Mouse (Mus musculus) embryonic facial prominence, embryonic 15.5 days (tissue): ENCODE measurements at regions not wholly inside any gene's neighbourhood (a gene's known extent, or its start where the extent isn't known, plus 50 kb on each side); places are given as distances from the start of the nearest gene placed in this dataset.

Source experiments
- ATAC-seq: fragments of 200-750 bp; cut with Nextera tagmentation; 2 replicates; pipeline ENCODE4 v1.8.0; 2017; ENCODE audit warnings: low read depth, moderate TSS enrichment; ENCODE audit not compliant: insufficient number of reproducible peaks, low FRiP score, low TSS enrichment
- H3K27ac ChIP-seq: fragments of 300-500 bp; sonication (generic); replicated peaks from 2 replicates; pipeline ENCODE4 v1.5.1; 2015; ENCODE audit warnings: mild to moderate bottlenecking, inconsistent platforms
- H3K27me3 ChIP-seq: fragments of 300-500 bp; sonication (generic); 2 replicates; pipeline ENCODE4 v1.6.1; 2015; ENCODE audit warnings: inconsistent platforms
- H3K36me3 ChIP-seq: fragments of 300-500 bp; sonication (generic); 2 replicates; pipeline ENCODE4 v1.6.1; 2015; ENCODE audit warnings: mild to moderate bottlenecking, inconsistent platforms
- H3K4me1 ChIP-seq: fragments of 300-500 bp; sonication (generic); 2 replicates; pipeline ENCODE4 v1.6.1; 2015; ENCODE audit warnings: inconsistent platforms
- H3K4me2 ChIP-seq: fragments of 300-500 bp; sonication (generic); replicated peaks from 2 replicates; pipeline ENCODE4 v1.6.1; 2015; ENCODE audit warnings: mild to moderate bottlenecking, inconsistent platforms
- H3K4me3 ChIP-seq: fragments of 300-500 bp; sonication (generic); replicated peaks from 2 replicates; pipeline ENCODE4 v1.5.1; 2015; ENCODE audit warnings: mild to moderate bottlenecking, inconsistent platforms
- H3K9ac ChIP-seq: fragments of 300-500 bp; sonication (generic); 2 replicates; pipeline ENCODE4 v1.6.1; 2015; ENCODE audit warnings: inconsistent platforms
- H3K9me3 ChIP-seq: fragments of 300-500 bp; sonication (generic); replicated peaks from 2 replicates; pipeline ENCODE4 v1.6.1; 2016; ENCODE audit warnings: inconsistent platforms
- WGBS: fragments of 180-500 bp; shearing (Covaris S2); methylation state at CpG from one replicate; pipeline ENCODE4 v1.1.7; 2015; 5-methylcytosine and 5-hydroxymethylcytosine counted together

- 73% methylated on average over 11 of the region's 11 CpGs for WGBS
- peaks cover 10% of the 10 kb centered on the region; the same call in 1 of the 2 replicates for H3K4me1 ChIP-seq
- H3K9ac ChIP-seq = no peak overlapping the region
- H3K27ac ChIP-seq = no peak overlapping the region
- H3K4me3 ChIP-seq = no peak overlapping the region
- no peak for ATAC-seq
- no peaks in the 10 kb centered on the region; the same call in 1 of the 2 replicates for H3K27me3 ChIP-seq
- H3K4me2 ChIP-seq = no peak overlapping the region
- H3K9me3 ChIP-seq = no peaks in the 10 kb centered on the region
- no peaks in the 10 kb centered on the region for H3K36me3 ChIP-seq
These were observed 274.0 kb upstream of the Nr2f2 start for GRCm38 (mm10) chr7:70640574-70640973.

DNA sequence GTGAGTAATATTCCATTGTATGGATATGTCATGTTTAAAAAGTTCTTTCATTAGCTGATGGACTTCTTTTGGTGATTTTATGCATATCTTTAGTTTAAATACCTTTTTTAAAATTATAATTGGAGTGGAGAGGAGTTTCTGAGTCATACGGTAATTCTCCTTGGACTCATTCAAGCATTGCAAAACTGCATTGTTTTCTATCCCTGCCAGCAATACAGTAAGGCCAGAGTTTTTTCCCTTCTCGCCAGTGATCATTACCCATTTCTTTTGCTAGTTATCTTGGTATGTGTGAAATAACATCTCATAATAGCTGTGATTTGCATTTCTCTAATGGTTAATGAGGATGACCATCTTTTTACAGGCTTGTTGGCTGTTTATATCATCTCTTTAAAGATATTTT, 271.6 kb upstream of the Nr2f2 start:
- peaks cover 9% of the 10 kb centered on the region; the same call in 1 of the 2 replicates for H3K27me3 ChIP-seq
- no peak overlapping the region for H3K27ac ChIP-seq
- ATAC-seq = no peak
- WGBS = 77% methylated on average over 2 of the region's 2 CpGs
- no peak overlapping the region for H3K4me3 ChIP-seq
- no peak overlapping the region for H3K9ac ChIP-seq
- H3K4me2 ChIP-seq = no peak overlapping the region
- peaks cover 12% of the 10 kb centered on the region for H3K4me1 ChIP-seq
- no peaks in the 10 kb centered on the region for H3K9me3 ChIP-seq
- H3K36me3 ChIP-seq = no peaks in the 10 kb centered on the region

- no peaks in the 10 kb centered on the region for H3K9me3 ChIP-seq
- H3K27me3 ChIP-seq = peaks cover 12% of the 10 kb centered on the region; the same call in 1 of the 2 replicates
- H3K4me2 ChIP-seq = peak overlapping the region; percentile 26
- ATAC-seq = no peak
- H3K9ac ChIP-seq = no peak overlapping the region
- peaks cover 12% of the 10 kb centered on the region for H3K4me1 ChIP-seq
- H3K4me3 ChIP-seq = no peak overlapping the region
- H3K36me3 ChIP-seq = no peaks in the 10 kb centered on the region
- H3K27ac ChIP-seq = no peak overlapping the region
- WGBS = 19% methylated on average over 11 of the region's 11 CpGs
These were observed 267.5 kb upstream of the Nr2f2 start for GRCm38 (mm10) chr7:70634016-70634415.

DNA sequence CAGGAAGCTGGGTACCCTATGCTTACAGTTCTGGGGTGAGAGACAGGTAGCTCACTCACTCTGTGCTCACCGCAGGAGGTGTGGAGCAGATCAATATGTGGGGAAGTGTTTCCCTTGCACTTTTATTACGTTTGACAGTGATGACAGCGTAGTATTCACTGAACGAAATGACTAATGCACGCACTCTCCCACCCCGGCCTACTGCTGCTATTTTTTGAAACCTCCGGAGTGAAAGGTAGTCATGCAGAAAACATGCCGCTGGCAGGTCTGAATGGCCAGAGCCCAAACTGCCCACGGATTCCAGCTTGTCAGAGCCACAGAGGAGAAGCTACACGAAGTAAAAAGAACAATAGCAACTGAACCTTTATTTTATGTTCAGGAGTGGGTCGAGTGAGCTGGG, 267.0 kb upstream of the Nr2f2 start:
- H3K9ac ChIP-seq = no peak overlapping the region
- WGBS = 25% methylated on average over 11 of the region's 11 CpGs
- peaks cover 12% of the 10 kb centered on the region; the same call in 1 of the 2 replicates for H3K27me3 ChIP-seq
- no peak for ATAC-seq
- H3K4me3 ChIP-seq = no peak overlapping the region
- peaks cover 12% of the 10 kb centered on the region for H3K4me1 ChIP-seq
- no peaks in the 10 kb centered on the region for H3K9me3 ChIP-seq
- H3K27ac ChIP-seq = no peak overlapping the region
- peak overlapping the region; percentile 26 for H3K4me2 ChIP-seq
- no peaks in the 10 kb centered on the region for H3K36me3 ChIP-seq

DNA sequence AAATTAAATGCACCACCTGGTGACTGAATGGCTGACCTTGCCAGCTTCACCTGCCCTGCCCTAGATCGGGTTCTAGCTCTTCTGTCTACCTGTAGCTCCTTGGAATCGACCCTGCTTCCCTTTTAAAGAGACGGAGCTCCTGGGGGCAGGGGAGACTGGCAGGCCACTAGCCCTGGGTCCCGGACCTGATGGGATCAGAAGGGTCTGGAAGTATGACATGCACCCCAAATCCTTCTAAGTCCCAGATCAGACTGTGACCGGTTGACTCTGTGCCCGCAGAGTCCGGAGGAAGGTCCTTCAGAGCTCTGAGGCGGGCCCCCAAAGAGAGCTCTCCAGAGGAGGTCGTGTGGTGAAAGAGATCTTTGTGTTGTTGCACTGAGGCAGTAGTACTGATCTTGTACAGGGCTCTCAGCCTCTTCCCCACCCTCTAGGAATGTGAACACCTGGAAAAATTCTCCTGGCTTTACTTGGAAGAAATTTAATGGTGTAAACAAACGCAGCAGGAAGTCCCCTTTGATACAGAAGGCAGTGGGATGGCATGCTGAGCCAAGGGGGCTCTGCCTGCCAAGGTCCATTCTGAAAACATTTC, 259.2 kb upstream of the Nr2f2 start:
- peak; percentile 34; the same call in 1 of the 2 replicates for ATAC-seq
- Histone ChIP-seq H3K4me2 (peak overlapping the region; percentile 46), H3K36me3 (no peaks in the 10 kb centered on the region), H3K4me1 (peaks cover 22% of the 10 kb centered on the region), H3K27me3 (no peaks in the 10 kb centered on the region), H3K9ac (no peak overlapping the region), H3K27ac (0 out of 2 replicates have a peak overlapping the region, but pooled peaks have one; percentile 17), H3K9me3 (no peaks in the 10 kb centered on the region), H3K4me3 (peak overlapping the region; percentile 24)
- 8% methylated on average over 10 of the region's 10 CpGs for WGBS

DNA sequence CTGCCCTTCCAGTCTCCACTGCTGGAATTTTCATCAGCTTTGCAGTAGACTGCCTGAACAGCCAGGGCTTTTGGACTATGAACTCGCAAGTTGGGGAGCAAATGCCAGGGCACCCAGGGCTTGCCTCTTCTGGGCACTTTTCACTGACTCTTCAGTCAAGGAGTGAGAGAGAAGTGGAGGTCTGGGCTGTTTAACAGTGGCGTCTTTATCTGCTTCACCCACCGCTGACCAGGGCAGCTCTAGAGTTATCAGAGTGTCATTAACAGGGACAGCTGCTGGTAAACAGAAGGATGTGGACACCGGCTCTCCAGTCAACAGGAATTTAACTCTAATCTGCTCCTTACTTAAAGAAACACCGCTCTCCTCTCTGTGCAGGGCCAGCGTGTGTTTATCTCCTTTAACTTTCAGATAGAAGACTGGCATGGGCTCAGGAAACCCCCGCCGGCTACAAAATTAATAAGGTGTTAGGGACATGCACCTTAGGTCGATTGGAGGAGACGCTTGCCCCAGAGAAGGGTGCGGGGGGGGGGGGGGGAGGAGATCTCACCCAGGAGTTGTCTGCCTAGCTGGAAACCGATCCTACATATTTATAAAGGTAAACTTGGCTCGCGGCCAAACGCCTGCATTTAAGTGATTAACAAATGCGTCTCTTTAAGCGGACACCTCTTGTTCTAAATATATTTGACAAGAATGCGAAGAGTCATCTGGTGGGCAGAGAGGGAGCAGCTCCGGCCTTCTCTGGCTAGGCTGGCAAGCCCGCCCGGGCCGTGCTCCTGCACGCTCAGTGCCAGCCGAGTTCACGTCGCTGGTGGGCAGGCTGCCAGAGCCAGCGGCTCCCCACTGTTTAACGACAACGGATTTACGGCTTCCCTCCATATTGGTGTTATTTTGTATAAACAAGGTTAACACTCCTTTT, 258.4 kb upstream of the Nr2f2 start:
- Histone ChIP-seq H3K4me3 (peak overlapping the region; percentile 24), H3K27ac (0 out of 2 replicates have a peak overlapping the region, but pooled peaks have one; percentile 34), H3K9me3 (no peaks in the 10 kb centered on the region), H3K4me1 (peaks cover 22% of the 10 kb centered on the region), H3K36me3 (no peaks in the 10 kb centered on the region), H3K9ac (no peak overlapping the region), H3K4me2 (peak overlapping the region; percentile 46), H3K27me3 (no peaks in the 10 kb centered on the region)
- 3% methylated on average over 30 of the region's 30 CpGs for WGBS
- ATAC-seq = 0 out of 2 replicates have a peak, but pooled peaks have one; percentile 57

DNA sequence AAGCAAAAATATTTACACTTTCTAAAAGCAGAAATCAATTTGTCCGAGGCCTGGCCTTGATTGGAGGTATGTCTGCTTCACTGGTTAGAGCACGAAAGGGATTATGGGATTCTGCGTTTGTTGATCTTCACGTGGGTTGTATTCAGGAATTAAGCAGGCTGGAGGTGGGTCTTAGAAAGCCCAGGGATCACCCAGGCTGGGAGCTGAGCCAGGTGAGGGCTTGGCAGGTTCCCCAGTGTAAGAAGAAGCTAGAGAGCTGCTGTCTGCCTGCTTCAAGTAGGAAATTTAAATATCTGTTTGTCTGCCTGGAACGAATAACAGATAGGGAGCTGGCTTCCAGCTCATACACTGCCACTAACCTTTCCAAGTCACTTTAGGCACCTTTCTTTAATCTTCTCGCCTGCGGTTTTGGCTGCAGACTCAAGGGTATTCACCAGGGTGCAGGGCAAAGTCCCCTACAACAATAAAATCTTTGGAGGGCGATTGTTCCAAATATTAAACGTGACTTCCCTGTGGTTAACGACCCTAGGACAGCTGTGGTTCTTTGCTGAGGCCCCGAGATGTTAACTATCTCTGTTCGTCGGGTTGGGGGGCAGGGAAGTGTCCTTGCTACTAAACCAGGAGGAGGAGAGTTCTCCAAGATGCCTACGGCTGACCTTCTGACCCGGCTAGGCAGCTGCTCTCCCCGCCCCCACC, 257.6 kb upstream of the Nr2f2 start:
- ATAC-seq = no peak
- H3K9ac ChIP-seq = no peak overlapping the region
- no peak overlapping the region for H3K4me3 ChIP-seq
- 7% methylated on average over 16 of the region's 16 CpGs for WGBS
- peak overlapping the region; percentile 46 for H3K4me2 ChIP-seq
- no peaks in the 10 kb centered on the region for H3K9me3 ChIP-seq
- 0 out of 2 replicates have a peak overlapping the region, but pooled peaks have one; percentile 34 for H3K27ac ChIP-seq
- H3K4me1 ChIP-seq = peaks cover 22% of the 10 kb centered on the region
- H3K36me3 ChIP-seq = no peaks in the 10 kb centered on the region
- no peaks in the 10 kb centered on the region for H3K27me3 ChIP-seq

DNA sequence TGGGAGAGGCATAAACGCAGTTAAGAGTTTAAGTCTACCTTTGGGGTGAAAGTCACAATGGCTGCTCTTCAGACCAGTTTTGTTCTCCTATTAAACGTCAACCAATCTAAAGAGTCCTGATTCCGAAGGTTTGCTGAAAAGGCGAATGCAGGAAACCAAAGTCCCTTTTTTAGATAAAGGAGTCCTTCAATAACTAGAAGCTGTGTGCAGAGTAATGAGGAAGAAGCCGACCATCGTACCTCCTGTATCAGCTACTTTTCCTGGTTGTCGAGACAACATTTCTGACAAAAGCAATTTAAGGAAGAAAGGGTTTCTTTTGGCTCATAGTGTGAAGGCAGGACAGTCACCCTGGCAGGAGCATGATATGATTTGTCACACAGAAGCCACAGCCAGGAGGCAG, 252.9 kb upstream of the Nr2f2 start:
- 87% methylated on average over 7 of the region's 7 CpGs for WGBS
- H3K4me3 ChIP-seq = no peak overlapping the region
- no peaks in the 10 kb centered on the region for H3K9me3 ChIP-seq
- H3K27me3 ChIP-seq = no peaks in the 10 kb centered on the region
- H3K4me2 ChIP-seq = no peak overlapping the region
- H3K27ac ChIP-seq = no peak overlapping the region
- no peak for ATAC-seq
- no peak overlapping the region for H3K9ac ChIP-seq
- H3K36me3 ChIP-seq = no peaks in the 10 kb centered on the region
- peaks cover 7% of the 10 kb centered on the region for H3K4me1 ChIP-seq

GRCm38 (mm10) chr7:70618270-70618669, 251.7 kb upstream of the Nr2f2 start:
- H3K9me3 ChIP-seq = no peaks in the 10 kb centered on the region
- WGBS = 78% methylated on average over 5 of the region's 5 CpGs
- no peak overlapping the region for H3K9ac ChIP-seq
- H3K27ac ChIP-seq = no peak overlapping the region
- H3K4me2 ChIP-seq = no peak overlapping the region
- H3K36me3 ChIP-seq = no peaks in the 10 kb centered on the region
- no peaks in the 10 kb centered on the region for H3K4me1 ChIP-seq
- no peak overlapping the region for H3K4me3 ChIP-seq
- no peaks in the 10 kb centered on the region for H3K27me3 ChIP-seq
- no peak for ATAC-seq

DNA sequence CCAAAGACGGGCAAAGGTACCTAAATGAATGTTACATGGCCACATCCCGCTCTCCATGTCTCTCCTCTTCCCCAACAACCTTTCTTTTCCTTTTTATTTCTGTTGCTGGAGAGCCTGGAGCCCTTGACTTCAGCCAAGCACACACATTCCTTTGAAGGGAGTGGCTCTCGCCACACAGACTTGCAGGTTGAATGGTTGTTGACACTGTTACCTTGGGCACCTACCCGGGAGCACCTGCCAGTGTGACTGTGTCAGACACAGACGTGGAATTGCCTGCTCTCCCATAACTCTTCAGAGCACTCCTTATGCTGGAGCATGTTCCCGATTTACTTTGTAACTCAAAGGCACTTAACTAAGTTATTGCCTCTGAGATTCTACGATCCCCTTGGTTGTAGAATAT, 240.0 kb upstream of the Nr2f2 start:
- no peak for ATAC-seq
- WGBS = 81% methylated on average over 7 of the region's 7 CpGs
- no peak overlapping the region for H3K9ac ChIP-seq
- no peak overlapping the region for H3K27ac ChIP-seq
- no peaks in the 10 kb centered on the region for H3K4me1 ChIP-seq
- no peak overlapping the region for H3K4me2 ChIP-seq
- H3K36me3 ChIP-seq = no peaks in the 10 kb centered on the region
- H3K9me3 ChIP-seq = no peaks in the 10 kb centered on the region
- no peak overlapping the region for H3K4me3 ChIP-seq
- no peaks in the 10 kb centered on the region for H3K27me3 ChIP-seq
